Mouse (Mus musculus) ovary, postnatal 10 days (tissue): ENCODE measurements around the gene Olfr517.

Experiments used
- DNase-seq: peaks from one replicate; pipeline ENCODE4 v3.0.0; 2022; ENCODE audit warnings: low spot score

The Olfr517 gene

GRCm38 (mm10) chr7:108872279-108872678 lies at the start of gene Olfr517:
Gene Olfr517, minus strand, starts transcription at chr7:108872379.
- DNase-seq, result no peak

GRCm38 (mm10) chr7:108903969-108904368 lies 31.8 kb upstream of the Olfr517 start:
- DNase-seq, result no peak

DNA sequence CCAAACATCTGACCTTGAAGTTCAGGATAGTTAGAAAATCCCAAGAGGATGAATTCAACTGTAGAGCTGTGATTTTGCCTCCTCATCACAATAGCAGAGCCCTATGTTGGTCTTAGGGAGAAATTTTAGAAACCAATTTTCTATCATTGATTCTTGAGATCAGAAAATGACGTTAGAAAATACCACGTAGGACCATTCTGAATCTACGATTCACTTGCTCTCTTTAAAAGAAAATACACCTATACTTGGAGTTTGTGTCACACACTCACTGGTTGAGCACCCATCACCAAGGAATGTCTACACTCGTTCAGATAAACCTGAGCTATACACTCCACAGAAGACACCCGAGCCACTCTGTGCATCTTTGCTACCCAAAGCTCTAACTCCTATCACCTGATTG lies 22.1 kb upstream of the Olfr517 start, which contains the start of gene Olfr519:
Gene Olfr519 (minus strand): TSS at position 101 of the 400 bp plus-strand sequence.
- no peak for DNase-seq

GRCm38 (mm10) chr7:108884906-108885305 lies 12.7 kb upstream of the Olfr517 start, which contains the start of gene Olfr518:
Gene Olfr518, minus strand, starts transcription at chr7:108885006.
- no peak for DNase-seq

GRCm38 (mm10) chr7:108850429-108850828 lies 21.8 kb downstream of the Olfr517 start, which contains the start of gene Olfr516:
Gene Olfr516, minus strand, starts transcription at chr7:108850529.
- DNase-seq, result no peak

DNA sequence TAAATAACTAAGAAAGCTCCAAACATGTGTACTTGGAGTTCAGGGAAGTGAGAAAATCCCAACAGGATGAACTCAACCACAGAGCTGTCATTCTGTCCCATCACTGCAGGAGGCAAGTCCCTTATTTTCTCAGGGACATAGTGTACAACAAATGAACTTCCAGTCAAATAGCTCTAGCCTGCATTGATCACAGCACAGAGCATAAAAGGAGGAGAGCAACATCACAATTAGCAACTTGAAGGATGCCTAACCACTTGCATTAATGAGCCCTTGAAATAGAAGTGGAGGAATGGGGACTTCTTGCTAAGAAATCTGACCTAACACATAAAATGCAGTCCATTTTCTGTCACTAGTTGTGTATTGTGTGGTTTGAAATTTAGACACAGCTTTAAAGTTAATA lies 46.3 kb downstream of the Olfr517 start, which contains the start of gene Olfr514:
Gene Olfr514 (minus strand): TSS at position 101 of the 400 bp plus-strand sequence.
- no peak for DNase-seq
